Mouse (Mus musculus) cerebellum, postnatal 36 days (tissue): ENCODE results near the gene Ddx47.

Experiments
- DNase-seq, 2 experiments: peaks; one replicate each; pipeline ENCODE4 v3.0.0; 2021 to 2022; ENCODE audit warnings: mixed read lengths in 2 of 2

The Ddx47 gene

DNA sequence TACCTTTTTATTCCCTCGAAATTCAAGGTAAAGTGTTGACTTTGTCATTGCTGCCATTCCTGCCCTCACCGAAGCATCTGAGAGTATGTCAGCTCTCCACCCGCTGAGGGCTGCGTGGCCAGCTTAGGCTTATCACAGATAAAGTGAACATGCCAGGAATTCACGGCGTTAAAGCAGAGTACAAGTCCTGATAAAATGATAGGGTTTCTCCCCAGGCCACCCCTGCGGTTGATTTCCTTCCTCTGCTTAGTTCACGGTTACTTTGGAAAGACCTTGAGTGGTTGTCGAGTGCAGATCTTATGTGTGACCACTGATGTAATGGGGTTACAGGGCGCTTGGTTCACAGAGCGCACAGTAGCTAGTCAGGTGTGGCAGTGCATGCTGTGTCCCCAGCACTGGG is 5.8 kb downstream of the Ddx47 start:
- DNase-seq: no peak

DNA sequence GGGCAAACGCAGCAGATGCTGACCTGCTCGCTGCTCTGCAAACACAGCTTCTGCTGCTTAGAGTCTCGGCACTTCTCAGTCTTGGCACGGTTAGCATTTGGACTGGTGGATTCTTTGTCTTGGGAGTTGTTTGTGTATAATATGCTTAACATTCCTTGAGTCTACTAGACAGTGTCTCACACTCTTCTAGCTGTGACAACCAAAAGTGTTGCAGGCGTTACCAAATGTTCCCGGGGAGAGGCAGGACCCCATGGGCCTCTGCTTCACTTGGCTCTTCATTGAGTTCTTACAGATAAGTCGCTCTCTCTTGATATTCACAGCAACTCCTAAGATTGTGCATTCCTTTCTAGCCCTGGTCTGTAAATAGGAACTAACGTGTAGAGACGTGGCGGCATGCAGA is 8.2 kb downstream of the Ddx47 start:
- DNase-seq: no peak

DNA sequence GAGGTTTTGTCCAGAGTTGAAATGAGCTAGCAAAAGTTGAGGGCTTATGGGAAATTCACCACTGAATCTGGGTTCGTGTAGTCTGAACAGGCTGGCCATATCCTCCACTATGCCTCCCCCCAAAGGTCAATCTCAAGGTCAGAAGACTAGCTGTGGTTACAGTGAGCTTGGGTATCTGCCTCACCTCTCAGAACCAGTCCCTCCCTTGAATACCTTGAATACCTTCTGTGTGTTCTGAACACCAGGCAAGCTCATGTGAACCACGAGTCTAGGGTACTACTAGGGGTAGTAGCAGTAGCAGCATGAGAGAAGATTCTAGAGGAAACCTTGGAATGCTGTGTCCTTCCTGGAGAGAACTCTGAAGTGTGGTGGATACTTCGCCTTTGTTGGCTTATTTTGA is 10.2 kb downstream of the Ddx47 start:
- no peak for DNase-seq

GRCm38 (mm10) chr6:135023379-135023778 is 12.0 kb downstream of the Ddx47 start:
- DNase-seq: no peak

GRCm38 (mm10) chr6:135024781-135025420 is 13.5 kb downstream of the Ddx47 start:
- DNase-seq: no peak

GRCm38 (mm10) chr6:135026232-135026631 is 14.8 kb downstream of the Ddx47 start:
- peak in 1 of 2 experiments; percentile 9 for DNase-seq

- DNase-seq: no peak
These were observed 15.3 kb downstream of the Ddx47 start for GRCm38 (mm10) chr6:135026755-135027154.

GRCm38 (mm10) chr6:135029246-135029645 is 17.8 kb downstream of the Ddx47 start:
- DNase-seq: no peak

- no peak for DNase-seq
These were observed 27.3 kb downstream of the Ddx47 start for GRCm38 (mm10) chr6:135038674-135039073.

- DNase-seq: peak in 1 of 2 experiments; percentile 10
These were observed 29.0 kb downstream of the Ddx47 start for GRCm38 (mm10) chr6:135040275-135040871.

DNA sequence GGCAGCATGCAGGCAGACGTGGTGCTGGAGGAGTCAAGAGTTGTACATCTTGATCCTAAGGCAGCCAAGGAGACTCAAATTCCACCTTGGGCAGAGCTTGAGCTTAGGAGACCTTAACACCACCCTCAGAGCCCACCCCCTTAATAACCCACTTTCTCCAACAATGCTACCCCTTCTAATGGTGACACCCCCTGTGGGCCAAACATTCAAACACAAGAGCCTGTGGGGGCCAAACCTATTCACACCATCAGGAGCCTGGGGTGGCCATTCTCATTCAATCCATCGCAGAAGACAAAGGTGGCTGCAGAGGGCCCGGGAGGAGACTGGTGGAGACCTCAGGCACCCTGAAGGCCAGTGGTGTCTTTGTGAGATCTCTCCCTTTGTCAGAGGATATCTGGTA is 30.5 kb downstream of the Ddx47 start:
- DNase-seq: no peak

GRCm38 (mm10) chr6:135047276-135047675 is 35.9 kb downstream of the Ddx47 start:
- DNase-seq: no peak

DNA sequence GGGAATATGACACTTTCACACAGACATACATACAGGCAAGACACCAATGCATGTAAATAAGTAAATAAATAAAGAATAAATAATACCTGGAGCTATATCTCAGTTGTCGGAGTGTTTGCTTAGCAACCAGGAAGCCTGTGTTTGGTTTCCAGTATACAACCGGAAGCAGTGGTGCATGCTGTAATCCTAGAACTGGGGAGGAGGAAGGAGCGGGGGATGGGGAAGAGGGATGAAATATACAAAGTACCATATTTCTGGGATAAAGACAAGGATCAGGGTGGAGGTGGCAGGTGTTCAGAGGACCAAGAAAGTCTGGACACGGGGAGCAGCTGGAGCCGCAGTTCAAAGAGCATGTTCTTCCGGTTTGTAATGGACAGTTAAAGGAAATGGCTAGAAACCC is 37.1 kb downstream of the Ddx47 start:
- no peak for DNase-seq

- peak; percentile 57 to 67 for DNase-seq
These were observed 37.5 kb downstream of the Ddx47 start for GRCm38 (mm10) chr6:135048956-135049355.

GRCm38 (mm10) chr6:135053789-135054188 is 42.4 kb downstream of the Ddx47 start:
- no peak for DNase-seq

DNA sequence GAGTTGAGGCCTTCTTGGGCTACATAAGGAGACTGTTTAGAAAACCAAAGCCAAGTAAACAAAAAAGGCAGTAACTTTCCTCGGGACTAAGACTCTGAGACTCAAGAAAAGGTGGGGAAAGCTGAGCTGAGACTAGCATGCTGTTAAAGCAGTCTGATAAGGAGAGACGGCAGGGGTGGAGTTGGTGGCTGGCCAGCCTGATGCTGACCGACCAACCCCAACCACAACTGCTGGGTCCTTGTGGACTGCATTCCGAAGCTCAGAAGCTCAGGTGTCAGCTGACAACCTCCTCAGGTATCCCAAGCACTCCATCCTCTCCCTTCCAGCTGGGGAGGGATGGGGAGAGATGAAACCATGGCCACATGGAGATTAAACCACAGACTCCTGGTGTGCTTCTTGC is 44.5 kb downstream of the Ddx47 start:
- no peak for DNase-seq

DNA sequence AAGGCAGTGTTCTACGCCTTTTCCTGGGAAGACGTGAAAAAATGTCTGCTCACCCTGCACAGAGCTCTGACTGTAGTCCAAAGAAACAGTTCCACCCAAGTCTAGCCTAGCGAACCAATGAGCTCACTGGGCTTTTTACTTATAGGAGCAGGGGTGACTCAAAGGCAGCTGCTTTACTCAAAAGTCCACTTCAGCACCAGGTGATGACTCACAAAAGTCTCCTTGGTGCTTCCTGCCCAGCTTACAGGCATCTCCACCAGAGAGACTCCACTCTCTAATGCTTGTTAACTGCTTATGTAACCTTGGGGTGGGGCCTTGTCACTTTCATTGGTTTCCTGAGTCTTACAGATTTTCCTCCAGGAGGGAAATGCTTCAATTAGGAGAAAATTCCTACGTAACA is 49.3 kb downstream of the Ddx47 start:
- DNase-seq: no peak

GRCm38 (mm10) chr6:135064621-135065020 is 53.2 kb downstream of the Ddx47 start:
- no peak for DNase-seq

GRCm38 (mm10) chr6:135065236-135065957 is 54.0 kb downstream of the Ddx47 start, which contains the start of gene Gprc5a:
Gene Gprc5a (plus strand): TSS chr6:135065651.
- no peak for DNase-seq

DNA sequence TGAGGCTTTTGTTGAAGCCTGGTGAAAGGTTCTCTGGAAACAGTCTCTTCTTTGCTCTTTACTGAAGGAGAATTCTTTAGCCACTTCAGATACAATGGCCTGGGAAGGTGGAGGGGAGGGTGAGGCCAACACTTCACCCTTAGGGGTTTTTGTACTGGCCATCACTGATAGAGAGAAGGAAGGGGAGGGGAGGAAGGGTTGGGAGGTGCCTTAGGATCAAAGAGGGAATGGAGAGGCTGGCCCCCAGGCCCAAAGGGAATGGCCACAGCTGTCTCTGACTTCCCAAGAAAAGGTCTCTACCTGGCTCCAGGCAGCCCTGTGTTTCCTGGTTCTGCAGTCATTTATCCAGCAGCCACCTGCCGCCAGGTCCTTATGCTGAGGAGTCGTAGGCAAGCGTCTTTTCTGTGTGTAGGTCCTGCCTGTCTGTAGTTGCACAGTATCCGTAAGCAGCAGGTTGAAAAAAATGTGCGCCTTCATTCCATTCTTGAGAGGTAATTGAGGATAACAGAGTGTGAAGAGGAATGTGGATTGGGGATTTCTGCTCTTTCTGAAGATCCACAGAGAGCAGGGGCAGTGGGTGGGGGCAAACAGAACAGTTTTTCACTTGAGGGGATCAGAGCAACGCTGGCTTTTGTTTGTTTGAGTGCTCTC is 55.5 kb downstream of the Ddx47 start:
- no peak for DNase-seq

DNA sequence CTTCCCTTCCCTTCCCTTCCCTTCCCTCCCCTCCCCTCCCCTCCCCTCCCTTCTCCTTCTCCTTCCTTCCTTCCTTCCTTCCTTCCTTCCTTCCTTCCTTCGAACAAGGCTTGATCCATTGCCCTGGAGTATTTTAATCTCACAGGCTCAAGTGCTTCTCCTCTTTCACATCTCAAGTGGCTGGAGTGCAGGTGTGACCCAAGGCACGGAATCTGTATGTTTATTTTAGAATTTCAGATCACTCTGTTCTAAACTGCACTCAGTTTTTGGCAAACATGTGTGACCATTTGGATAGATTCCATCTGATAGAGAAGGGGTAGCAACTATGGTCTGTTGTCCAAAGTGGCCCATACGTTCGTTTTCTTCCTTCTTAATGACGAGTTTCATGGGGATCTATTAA is 56.8 kb downstream of the Ddx47 start:
- DNase-seq: no peak

DNA sequence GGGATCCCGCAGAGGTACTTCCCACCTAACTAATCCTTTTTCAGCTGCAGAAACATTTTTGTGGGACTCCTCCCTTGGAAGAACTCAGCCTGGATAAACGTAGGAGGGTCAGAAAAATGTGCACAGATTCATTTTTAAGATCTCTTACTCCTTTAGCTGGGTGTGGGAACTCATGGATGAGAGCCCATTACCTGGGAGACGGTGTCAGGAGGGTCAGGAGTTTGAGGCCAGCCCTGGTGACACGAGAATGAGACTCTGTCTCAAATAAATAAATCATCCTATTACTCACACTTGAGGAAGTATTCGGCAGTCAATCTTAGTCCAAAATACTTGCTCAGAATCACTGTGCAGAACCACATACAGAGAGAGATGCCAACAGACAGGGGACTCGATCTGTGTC is 58.4 kb downstream of the Ddx47 start:
- DNase-seq: no peak

DNA sequence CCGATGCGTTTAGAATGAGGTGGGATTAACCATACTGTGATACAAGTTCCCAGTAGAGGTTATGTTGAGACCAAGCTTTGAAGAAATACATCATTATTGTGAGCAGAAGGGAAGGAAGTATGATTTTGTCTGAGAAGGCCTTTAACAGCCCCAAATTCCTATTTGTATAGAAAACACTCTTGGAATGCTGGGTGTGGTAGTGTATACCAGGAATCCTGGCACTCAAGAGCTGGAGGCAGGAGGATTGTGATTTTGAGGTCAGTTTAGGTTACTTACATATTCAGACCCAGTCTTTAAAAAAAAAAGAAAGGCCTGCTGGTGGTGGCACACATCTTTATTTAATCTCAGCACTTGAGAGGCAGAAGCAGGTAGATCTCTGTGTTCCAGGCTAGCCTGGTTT is 58.9 kb downstream of the Ddx47 start:
- DNase-seq: no peak
